Mouse (Mus musculus) neutrophil, adult 83 days (primary cell): ENCODE data around the gene Rasgef1b. TPM values are rescaled to one million over a fixed set of nuclear protein-coding genes. Genes with fewer than 3 reads are reported as not detected.

Experiments
- total RNA-seq, 2 experiments: library from RNA; stranded (reverse); gene quantifications; one replicate each; pipeline ENCODE4 v1.2.4; 2023

Rasgef1b gene
- 1 to 10 TPM; 1.3 to 2.5 TPM for total RNA-seq

DNA sequence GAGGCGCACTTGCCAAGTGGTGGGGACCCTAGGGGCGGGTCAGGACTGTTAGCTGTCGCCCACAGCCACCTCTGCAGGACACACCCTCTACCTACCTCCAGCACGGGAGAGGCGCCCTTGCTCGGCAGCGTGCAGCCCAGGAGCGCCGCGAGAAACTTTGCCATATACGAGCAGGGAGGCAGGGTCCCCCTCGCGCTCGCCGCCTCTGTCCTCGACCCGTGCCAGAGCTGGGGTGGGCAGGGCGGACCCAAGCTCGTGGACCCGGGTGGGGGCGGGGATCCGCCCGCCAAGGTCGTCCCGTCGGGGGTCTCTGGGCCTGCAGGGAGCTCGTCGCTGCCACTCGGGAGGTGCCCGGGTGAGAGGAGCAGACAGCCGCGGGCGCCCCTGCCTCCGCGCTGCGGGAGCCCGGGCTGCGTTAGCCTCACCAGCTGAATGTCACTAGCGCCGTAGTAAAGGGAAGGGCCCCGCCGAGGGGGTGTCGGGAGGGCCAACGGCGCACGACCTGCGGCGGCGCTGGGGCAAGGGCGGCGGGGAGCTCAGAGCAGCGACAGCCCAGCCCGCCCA, at the start of gene Rasgef1b:
TSS of gene Rasgef1b (minus strand) at position 417 of the 564 bp plus-strand sequence.

Other genes starting within 250 kb of the Rasgef1b start
- not detected for gene Vamp9, start 177.2 kb upstream of the Rasgef1b start, total RNA-seq
- gene Hnrnpd, start 249.9 kb upstream of the Rasgef1b start, total RNA-seq: 100 to 1,000 TPM; 231 to 241 TPM
- 1 to 10 TPM; 1.5 to 3.6 TPM for gene 4930524J08Rik, start 250.0 kb upstream of the Rasgef1b start, total RNA-seq